Mouse (Mus musculus) hindbrain, embryonic 11.5 days (tissue): ENCODE results near the gene 4921509C19Rik. TPM values are rescaled to one million over a fixed set of nuclear protein-coding genes. Genes with fewer than 3 reads are reported as not detected.
"Not testable (repeated sequence)": the region's sequence is repeated elsewhere in the genome, so short reads cannot be mapped to it uniquely, and the experiment has no call there.

Experiments
- ATAC-seq: fragments of 200-750 bp; cut with Nextera tagmentation; 2 replicates; pipeline ENCODE4 v1.8.0; 2017; ENCODE audit warnings: mild to moderate bottlenecking, moderate TSS enrichment, moderate library complexity; ENCODE audit not compliant: low FRiP score
- DNase-seq: peaks from one replicate; pipeline ENCODE4 v3.0.0-alpha.2; 2015; ENCODE audit warnings: low spot score
- H3K27ac ChIP-seq: fragments of 300-500 bp; sonication (generic); 2 replicates; pipeline ENCODE4 v1.5.1; 2014; ENCODE audit warnings: mild to moderate bottlenecking, low read depth, low read length
- H3K27me3 ChIP-seq: fragments of 300-500 bp; sonication (generic); 2 replicates; pipeline ENCODE4 v1.6.1; 2014; ENCODE audit warnings: mild to moderate bottlenecking, low read length, moderate library complexity, mixed read lengths; ENCODE audit not compliant: control insufficient read depth, insufficient read depth
- H3K36me3 ChIP-seq: fragments of 300-500 bp; sonication (generic); 2 replicates; pipeline ENCODE4 v1.6.1; 2014; ENCODE audit warnings: mild to moderate bottlenecking, low read length, moderate library complexity, mixed read lengths; ENCODE audit not compliant: control insufficient read depth, insufficient read depth
- H3K4me1 ChIP-seq: fragments of 300-500 bp; sonication (generic); replicated peaks from 2 replicates; pipeline ENCODE4 v1.6.1; 2014; ENCODE audit warnings: low read length, mixed read lengths; ENCODE audit not compliant: control insufficient read depth, insufficient read depth
- H3K4me2 ChIP-seq: fragments of 300-500 bp; sonication (generic); replicated peaks from 2 replicates; pipeline ENCODE4 v1.6.1; 2014; ENCODE audit warnings: mild to moderate bottlenecking, low read depth, low read length
- H3K4me3 ChIP-seq: fragments of 300-500 bp; sonication (generic); 2 replicates; pipeline ENCODE4 v1.5.1; 2014; ENCODE audit warnings: low read depth, low read length
- H3K9ac ChIP-seq: fragments of 300-500 bp; sonication (generic); 2 replicates; pipeline ENCODE4 v1.6.1; 2014; ENCODE audit warnings: low read depth, low read length
- H3K9me3 ChIP-seq: fragments of 300-500 bp; sonication (generic); 2 replicates; pipeline ENCODE4 v1.6.1; 2016; ENCODE audit warnings: low read length; ENCODE audit not compliant: control insufficient read depth
- WGBS: fragments of 180-500 bp; shearing (Covaris S2); extraction: QIAGEN DNeasy Blood & Tissue Kit; methylation state at CpG from one replicate; pipeline ENCODE4 v1.1.7; 2014; 5-methylcytosine and 5-hydroxymethylcytosine counted together
- polyA plus RNA-seq: library from polyadenylated mRNA; unstranded; fragments of >200 nt; fragmentation: Nextera tagmentation; extraction: Ambion mirVana; gene quantifications from 2 replicates; pipeline ENCODE4 v1.2.1, GENCODE M21; 2014

4921509C19Rik gene
- not detected in 2 replicates for polyA plus RNA-seq

- not testable (repeated sequence) for H3K4me3 ChIP-seq, ATAC-seq, H3K27ac ChIP-seq, H3K9me3 ChIP-seq, H3K4me2 ChIP-seq, DNase-seq, H3K36me3 ChIP-seq, H3K4me1 ChIP-seq, H3K9ac ChIP-seq, H3K27me3 ChIP-seq
- WGBS, result 95% methylated on average over 4 of the region's 5 CpGs
Observed at GRCm38 (mm10) chr2:151476053-151476452, at the start of gene 4921509C19Rik. 4921509C19Rik (minus strand) TSS chr2:151476153.

GRCm38 (mm10) chr2:151525520-151525919, 49.6 kb upstream of the 4921509C19Rik start:
- Histone ChIP-seq H3K4me2 (no peak overlapping the region), H3K4me3 (no peak overlapping the region), H3K27me3 (no peaks in the 10 kb centered on the region), H3K9me3 (no peaks in the 10 kb centered on the region), H3K4me1 (no peaks in the 10 kb centered on the region), H3K36me3 (no peaks in the 10 kb centered on the region), H3K9ac (no peak overlapping the region), H3K27ac (no peak overlapping the region)
- ATAC-seq, result no peak
- DNase-seq, result no peak
- 60% methylated on average over 2 of the region's 2 CpGs for WGBS

GRCm38 (mm10) chr2:151524324-151525041, 48.5 kb upstream of the 4921509C19Rik start:
- no peak for DNase-seq
- H3K4me1 ChIP-seq, result no peaks in the 10 kb centered on the region
- H3K27me3 ChIP-seq, result no peaks in the 10 kb centered on the region
- no peaks in the 10 kb centered on the region for H3K36me3 ChIP-seq
- no peak overlapping the region for H3K9ac ChIP-seq
- H3K4me3 ChIP-seq, result no peak overlapping the region
- WGBS, result 75% methylated on average over 4 of the region's 4 CpGs
- no peak overlapping the region for H3K4me2 ChIP-seq
- no peaks in the 10 kb centered on the region for H3K9me3 ChIP-seq
- H3K27ac ChIP-seq, result no peak overlapping the region
- ATAC-seq, result no peak

- Histone ChIP-seq H3K4me3 (no peak overlapping the region), H3K9ac (no peak overlapping the region), H3K27ac (no peak overlapping the region), H3K9me3 (no peaks in the 10 kb centered on the region), H3K36me3 (peaks cover 9% of the 10 kb centered on the region; the same call in 1 of the 2 replicates), H3K27me3 (no peaks in the 10 kb centered on the region), H3K4me1 (no peaks in the 10 kb centered on the region), H3K4me2 (no peak overlapping the region)
- no peak for ATAC-seq
- no peak for DNase-seq
- 84% methylated on average over 2 of the region's 2 CpGs for WGBS
Observed at GRCm38 (mm10) chr2:151519000-151519399, 43.0 kb upstream of the 4921509C19Rik start.

GRCm38 (mm10) chr2:151513525-151514285, 37.8 kb upstream of the 4921509C19Rik start:
- peaks cover 12% of the 10 kb centered on the region; the same call in 1 of the 2 replicates for H3K36me3 ChIP-seq
- 85% methylated on average over 3 of the region's 3 CpGs for WGBS
- H3K4me2 ChIP-seq, result no peak overlapping the region
- DNase-seq (no peak), ATAC-seq (no peak)
- H3K27ac ChIP-seq, result no peak overlapping the region
- no peaks in the 10 kb centered on the region for H3K4me1 ChIP-seq
- no peak overlapping the region for H3K9ac ChIP-seq
- no peak overlapping the region for H3K4me3 ChIP-seq
- no peaks in the 10 kb centered on the region for H3K27me3 ChIP-seq
- no peaks in the 10 kb centered on the region for H3K9me3 ChIP-seq

- Histone ChIP-seq H3K9ac (no peak overlapping the region), H3K9me3 (no peaks in the 10 kb centered on the region), H3K36me3 (peaks cover 17% of the 10 kb centered on the region; the same call in 1 of the 2 replicates), H3K27me3 (no peaks in the 10 kb centered on the region), H3K27ac (no peak overlapping the region), H3K4me3 (no peak overlapping the region), H3K4me1 (no peaks in the 10 kb centered on the region), H3K4me2 (no peak overlapping the region)
- ATAC-seq, result no peak
- DNase-seq, result no peak
Observed at GRCm38 (mm10) chr2:151512199-151512598, 36.2 kb upstream of the 4921509C19Rik start.

GRCm38 (mm10) chr2:151504226-151504625, 28.3 kb upstream of the 4921509C19Rik start:
- H3K27me3 ChIP-seq, result no peaks in the 10 kb centered on the region
- no peak overlapping the region for H3K4me3 ChIP-seq
- H3K9ac ChIP-seq, result no peak overlapping the region
- WGBS, result 92% methylated on average over 4 of the region's 4 CpGs
- 0 out of 2 replicates have a peak, but pooled peaks cover 5% of the 10 kb centered on the region for H3K36me3 ChIP-seq
- no peaks in the 10 kb centered on the region for H3K9me3 ChIP-seq
- no peak overlapping the region for H3K27ac ChIP-seq
- H3K4me2 ChIP-seq, result no peak overlapping the region
- ATAC-seq (no peak), DNase-seq (no peak)
- H3K4me1 ChIP-seq, result no peaks in the 10 kb centered on the region

GRCm38 (mm10) chr2:151500442-151501007, 24.6 kb upstream of the 4921509C19Rik start:
- Histone ChIP-seq H3K36me3 (no peaks in the 10 kb centered on the region), H3K27ac (no peak overlapping the region), H3K27me3 (no peaks in the 10 kb centered on the region), H3K9me3 (no peaks in the 10 kb centered on the region), H3K4me3 (no peak overlapping the region), H3K4me1 (no peaks in the 10 kb centered on the region), H3K9ac (no peak overlapping the region), H3K4me2 (no peak overlapping the region)
- 92% methylated on average over 6 of the region's 6 CpGs for WGBS
- no peak for ATAC-seq
- DNase-seq, result no peak
